Mouse (Mus musculus) embryonic fibroblast, embryonic 13.5 days (primary cell): ENCODE data around the gene Thoc3.
"Not testable (repeated sequence)": the region's sequence is repeated elsewhere in the genome, so short reads cannot be mapped to it uniquely, and the experiment has no call there.

Source experiments
- CTCF ChIP-seq: IDR thresholded peaks from 2 replicates; pipeline ENCODE4 v1.5.1; 2011; ENCODE audit warnings: mild to moderate bottlenecking, control low read depth, low read length, moderate library complexity, borderline replicate concordance; ENCODE audit not compliant: insufficient read depth
- POLR2A ChIP-seq: IDR thresholded peaks from 2 replicates; pipeline ENCODE4 v1.6.1; 2011; ENCODE audit warnings: low read depth, mild to moderate bottlenecking, control low read depth, low read length, moderate library complexity

DNA sequence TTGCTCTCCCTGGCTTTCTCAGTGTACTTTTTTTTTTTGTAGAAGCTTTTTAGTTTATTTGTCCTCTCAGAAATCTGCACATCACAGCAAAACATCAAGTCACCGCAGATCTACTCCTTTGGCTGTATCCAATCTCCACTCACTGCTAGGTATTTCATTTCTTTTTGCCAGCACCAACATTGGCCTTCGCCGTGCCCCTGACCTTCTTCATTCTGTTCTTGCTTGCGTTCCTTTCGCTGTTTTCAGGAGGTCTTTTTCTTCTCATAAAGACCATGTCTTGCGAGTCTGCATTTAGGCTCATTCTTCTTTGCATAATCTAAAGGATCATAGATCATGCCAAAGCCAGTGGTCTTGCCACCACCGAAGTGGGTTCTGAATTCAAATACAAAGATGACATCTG lies 30.9 kb upstream of the Thoc3 start:
- not testable (repeated sequence) for TF ChIP-seq CTCF, POLR2A
